Mouse (Mus musculus): ENCODE data around the gene Ankib1.

DNA sequence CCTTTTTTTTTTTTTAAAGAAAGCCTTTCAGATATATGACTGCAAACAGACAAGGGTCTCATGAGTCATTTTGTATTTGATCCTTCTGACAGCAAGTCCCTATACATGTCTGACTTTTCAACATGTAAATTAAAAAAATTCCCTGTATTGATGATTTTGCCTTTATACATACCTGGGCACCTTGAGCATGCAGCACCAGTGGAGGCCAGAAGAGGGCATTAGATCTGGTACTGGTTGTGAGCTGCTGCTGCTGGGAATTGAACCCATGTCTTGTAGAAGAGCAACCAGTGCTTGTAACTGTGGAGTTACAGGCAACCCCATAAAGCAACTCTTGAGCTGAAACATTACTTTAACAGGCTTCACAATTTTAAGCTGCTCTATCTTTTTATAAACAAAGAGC, 20.1 kb downstream of the Ankib1 start:
- TF ChIP-seq USF1 (IDR thresholded peaks at IDR 0.05; ENCODE audit: low read depth) (no peak), CTCF (IDR thresholded peaks at IDR 0.05; ENCODE audit: control insufficient read depth, insufficient read depth, insufficient read length) (no peak), MAX (IDR thresholded peaks at IDR 0.05) (no peak)
